Mouse (Mus musculus) limb, embryonic 13.5 days (tissue): ENCODE results near the gene Il4i1. TPM values are rescaled to one million over a fixed set of nuclear protein-coding genes. Genes with fewer than 3 reads are reported as not detected.
A peak's percentile ranks its signal among the peaks of the same experiment; 100 is the strongest.

ENCODE experiments used
- ATAC-seq: fragments of 200-750 bp; cut with Nextera tagmentation; 2 replicates; pipeline ENCODE4 v1.8.0; 2017; ENCODE audit warnings: low read depth, moderate number of reproducible peaks, moderate TSS enrichment; ENCODE audit not compliant: low FRiP score
- H3K27ac ChIP-seq: fragments of 300-500 bp; sonication (generic); 2 replicates; pipeline ENCODE4 v1.5.1; 2015; ENCODE audit warnings: inconsistent platforms, mild to moderate bottlenecking, moderate library complexity
- H3K27me3 ChIP-seq: fragments of 300-500 bp; sonication (generic); 2 replicates; pipeline ENCODE4 v1.6.1; 2015; ENCODE audit warnings: mild to moderate bottlenecking, inconsistent platforms
- H3K36me3 ChIP-seq: fragments of 300-500 bp; sonication (generic); 2 replicates; pipeline ENCODE4 v1.6.1; 2015; ENCODE audit warnings: inconsistent platforms, mild to moderate bottlenecking, moderate library complexity
- H3K4me1 ChIP-seq: fragments of 300-500 bp; sonication (generic); 2 replicates; pipeline ENCODE4 v1.6.1; 2015; ENCODE audit warnings: inconsistent platforms
- H3K4me2 ChIP-seq: fragments of 300-500 bp; sonication (generic); replicated peaks from 2 replicates; pipeline ENCODE4 v1.6.1; 2015; ENCODE audit warnings: inconsistent platforms, mild to moderate bottlenecking, moderate library complexity
- H3K4me3 ChIP-seq: fragments of 300-500 bp; sonication (generic); 2 replicates; pipeline ENCODE4 v1.5.1; 2015; ENCODE audit warnings: moderate library complexity, mild to moderate bottlenecking, inconsistent platforms
- H3K9ac ChIP-seq: fragments of 300-500 bp; sonication (generic); 2 replicates; pipeline ENCODE4 v1.6.1; 2015; ENCODE audit warnings: mild to moderate bottlenecking, inconsistent platforms
- H3K9me3 ChIP-seq: fragments of 300-500 bp; sonication (generic); 2 replicates; pipeline ENCODE4 v1.6.1; 2016; ENCODE audit warnings: inconsistent platforms
- WGBS: fragments of 180-500 bp; shearing (Covaris S2); methylation state at CpG from one replicate; pipeline ENCODE4 v1.1.7; 2015; 5-methylcytosine and 5-hydroxymethylcytosine counted together
- polyA plus RNA-seq: library from polyadenylated mRNA; unstranded; fragments of >200 nt; fragmentation: Nextera tagmentation; extraction: Ambion mirVana; gene quantifications from 2 replicates; pipeline ENCODE4 v1.2.1, GENCODE M21; 2015

Gene Il4i1
- polyA plus RNA-seq, 1 experiment from 2014 or later = 2.5 TPM

- WGBS = 1% methylated on average over 58 of the region's 58 CpGs
- peak; percentile 25 for ATAC-seq
Measured at GRCm38 (mm10) chr7:44839491-44840191, 23.5 kb downstream of the Il4i1 start.

GRCm38 (mm10) chr7:44840426-44840825 lies 24.2 kb downstream of the Il4i1 start:
- H3K9me3 ChIP-seq = no peaks in the 10 kb centered on the region
- H3K27ac ChIP-seq = no peak overlapping the region
- H3K4me2 ChIP-seq = peak overlapping the region; percentile 70
- peaks cover 51% of the 10 kb centered on the region for H3K36me3 ChIP-seq
- 49% methylated on average over 14 of the region's 14 CpGs for WGBS
- H3K4me3 ChIP-seq = peak overlapping the region; percentile 39; the same call in 1 of the 2 replicates
- peak overlapping the region; percentile 67 for H3K9ac ChIP-seq
- H3K27me3 ChIP-seq = peaks cover 48% of the 10 kb centered on the region
- peaks cover 15% of the 10 kb centered on the region for H3K4me1 ChIP-seq
- no peak for ATAC-seq

More at GRCm38 (mm10) chr7:44839491-44840191, 23.5 kb downstream of the Il4i1 start:
- Histone ChIP-seq H3K4me2 (peak overlapping the region; percentile 70), H3K9me3 (no peaks in the 10 kb centered on the region), H3K27me3 (peaks cover 48% of the 10 kb centered on the region), H3K4me3 (peak overlapping the region; percentile 39), H3K36me3 (peaks cover 43% of the 10 kb centered on the region), H3K4me1 (peaks cover 15% of the 10 kb centered on the region), H3K27ac (no peak overlapping the region), H3K9ac (peak overlapping the region; percentile 67)

GRCm38 (mm10) chr7:44841825-44842463 lies 25.8 kb downstream of the Il4i1 start:
- Histone ChIP-seq H3K4me1 (peaks cover 15% of the 10 kb centered on the region), H3K9ac (no peak overlapping the region), H3K27me3 (peaks cover 48% of the 10 kb centered on the region), H3K9me3 (no peaks in the 10 kb centered on the region), H3K36me3 (peaks cover 66% of the 10 kb centered on the region), H3K27ac (no peak overlapping the region), H3K4me2 (no peak overlapping the region), H3K4me3 (no peak overlapping the region)
- WGBS = 91% methylated on average over 8 of the region's 8 CpGs
- ATAC-seq = no peak

GRCm38 (mm10) chr7:44845006-44845405 lies 28.8 kb downstream of the Il4i1 start:
- ATAC-seq = no peak
- WGBS = 91% methylated on average over 10 of the region's 10 CpGs

GRCm38 (mm10) chr7:44846804-44847203 lies 30.6 kb downstream of the Il4i1 start:
- Histone ChIP-seq H3K27ac (no peak overlapping the region), H3K27me3 (peaks cover 7% of the 10 kb centered on the region), H3K4me3 (no peak overlapping the region), H3K9ac (no peak overlapping the region), H3K9me3 (no peaks in the 10 kb centered on the region), H3K4me1 (peaks cover 25% of the 10 kb centered on the region), H3K36me3 (peaks cover 58% of the 10 kb centered on the region), H3K4me2 (no peak overlapping the region)
- no peak for ATAC-seq
- WGBS = 91% methylated on average over 7 of the region's 7 CpGs

More at GRCm38 (mm10) chr7:44845006-44845405, 28.8 kb downstream of the Il4i1 start:
- Histone ChIP-seq H3K36me3 (peaks cover 67% of the 10 kb centered on the region), H3K27ac (no peak overlapping the region), H3K4me1 (peaks cover 16% of the 10 kb centered on the region), H3K9me3 (no peaks in the 10 kb centered on the region), H3K4me3 (no peak overlapping the region), H3K9ac (no peak overlapping the region), H3K27me3 (peaks cover 25% of the 10 kb centered on the region), H3K4me2 (no peak overlapping the region)

GRCm38 (mm10) chr7:44847772-44848171 lies 31.6 kb downstream of the Il4i1 start:
- Histone ChIP-seq H3K36me3 (peaks cover 52% of the 10 kb centered on the region), H3K9me3 (no peaks in the 10 kb centered on the region), H3K4me1 (peaks cover 31% of the 10 kb centered on the region), H3K27me3 (no peaks in the 10 kb centered on the region), H3K4me3 (peak overlapping the region; percentile 79), H3K27ac (no peak overlapping the region), H3K9ac (peak overlapping the region; percentile 64), H3K4me2 (peak overlapping the region; percentile 94)
- WGBS = 70% methylated on average over 5 of the region's 5 CpGs
- no peak for ATAC-seq

GRCm38 (mm10) chr7:44848561-44849415 lies 32.6 kb downstream of the Il4i1 start, which contains the start of the genes Akt1s1 and Tbc1d17:
Gene Akt1s1, plus strand, starts transcription at chr7:44848991.
Gene Tbc1d17, minus strand, starts transcription at chr7:44849079.
- 0% methylated on average over 54 of the region's 54 CpGs for WGBS
- Histone ChIP-seq H3K27me3 (no peaks in the 10 kb centered on the region), H3K4me3 (peak within 1 kb of the TSS; percentile 79), H3K36me3 (peaks cover 52% of the 10 kb centered on the region), H3K27ac (peak within 1 kb of the TSS; percentile 95), H3K9me3 (no peaks in the 10 kb centered on the region), H3K4me2 (peak within 1 kb of the TSS; percentile 94), H3K4me1 (peaks cover 41% of the 10 kb centered on the region), H3K9ac (peak within 1 kb of the TSS; percentile 82)
- peak; percentile 88 for ATAC-seq

GRCm38 (mm10) chr7:44849416-44850111 lies 33.4 kb downstream of the Il4i1 start:
- peak overlapping the region; percentile 94 for H3K4me2 ChIP-seq
- under 1% methylated on average over 41 of the region's 41 CpGs for WGBS
- H3K9me3 ChIP-seq = no peaks in the 10 kb centered on the region
- peaks cover 49% of the 10 kb centered on the region for H3K4me1 ChIP-seq
- ATAC-seq = peak; percentile 73
- no peaks in the 10 kb centered on the region for H3K27me3 ChIP-seq
- peak overlapping the region; percentile 79 for H3K4me3 ChIP-seq
- peak overlapping the region; percentile 82 for H3K9ac ChIP-seq
- H3K36me3 ChIP-seq = peaks cover 46% of the 10 kb centered on the region
- H3K27ac ChIP-seq = peak overlapping the region; percentile 95

GRCm38 (mm10) chr7:44850146-44850545 lies 34.0 kb downstream of the Il4i1 start:
- H3K27me3 ChIP-seq = no peaks in the 10 kb centered on the region
- under 1% methylated on average over 33 of the region's 33 CpGs for WGBS
- H3K4me2 ChIP-seq = peak overlapping the region; percentile 94
- peak; percentile 57 for ATAC-seq
- H3K4me3 ChIP-seq = peak overlapping the region; percentile 79
- H3K27ac ChIP-seq = peak overlapping the region; percentile 95
- peaks cover 55% of the 10 kb centered on the region for H3K4me1 ChIP-seq
- peaks cover 40% of the 10 kb centered on the region for H3K36me3 ChIP-seq
- H3K9me3 ChIP-seq = no peaks in the 10 kb centered on the region
- peak overlapping the region; percentile 82 for H3K9ac ChIP-seq

GRCm38 (mm10) chr7:44850789-44851624 lies 34.8 kb downstream of the Il4i1 start:
- Histone ChIP-seq H3K4me3 (peak overlapping the region; percentile 79), H3K4me1 (peaks cover 64% of the 10 kb centered on the region), H3K9ac (peak overlapping the region; percentile 82), H3K27me3 (no peaks in the 10 kb centered on the region), H3K4me2 (peak overlapping the region; percentile 94), H3K9me3 (no peaks in the 10 kb centered on the region), H3K27ac (peak overlapping the region; percentile 95; the same call in 1 of the 2 replicates), H3K36me3 (peaks cover 32% of the 10 kb centered on the region)
- ATAC-seq = no peak
- 76% methylated on average over 8 of the region's 8 CpGs for WGBS
